Mouse (Mus musculus): ENCODE results near the gene Ttc9b.
"Not testable (repeated sequence)": the region's sequence is repeated elsewhere in the genome, so short reads cannot be mapped to it uniquely, and the experiment has no call there.

Ttc9b gene

DNA sequence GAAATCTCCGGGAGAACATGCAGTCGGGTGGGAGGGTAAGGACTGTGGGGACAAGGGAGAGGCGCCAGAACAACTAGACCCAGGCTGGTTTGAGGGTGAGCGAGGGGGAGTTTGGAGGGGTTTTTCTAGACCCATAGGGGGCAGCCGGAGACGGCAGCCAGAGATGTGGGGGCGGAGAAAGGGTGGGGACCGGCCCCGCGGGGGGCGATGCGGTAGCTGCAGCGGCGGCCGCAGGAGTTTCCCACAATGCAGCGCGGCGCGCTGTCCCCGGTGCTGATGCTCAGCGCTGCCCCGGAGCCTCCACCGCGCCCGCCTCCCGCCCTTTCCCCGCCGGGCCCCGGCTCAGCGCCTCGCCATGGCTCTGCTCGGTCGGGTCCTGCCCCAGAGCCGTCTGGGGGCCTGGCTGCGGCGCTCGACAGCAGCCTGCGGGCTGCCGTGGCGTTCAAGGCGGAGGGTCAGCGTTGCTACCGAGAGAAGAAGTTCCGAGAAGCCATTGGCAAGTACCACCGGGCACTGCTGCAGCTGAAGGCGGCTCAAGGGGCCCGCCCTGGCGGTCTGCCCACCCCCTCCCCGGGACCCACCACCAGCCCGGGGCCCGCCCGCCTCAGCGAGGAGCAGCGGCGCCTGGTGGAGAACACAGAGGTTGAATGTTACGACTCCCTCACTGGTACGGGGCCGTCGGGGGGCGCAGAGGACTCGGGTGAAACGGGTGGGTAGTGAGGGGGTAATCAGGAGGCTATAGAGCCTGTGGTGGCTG lies at the start of gene Ttc9b:
Gene Ttc9b (plus strand): TSS at position 235 of the 757 bp plus-strand sequence.
- DNase-seq (ENCODE audit: low spot score in 2 of 2), result peak; percentile 39 to 66

GRCm38 (mm10) chr7:27604661-27605348 lies 48.9 kb upstream of the Ttc9b start:
- DNase-seq (ENCODE audit: low spot score in 2 of 2), result no peak

DNA sequence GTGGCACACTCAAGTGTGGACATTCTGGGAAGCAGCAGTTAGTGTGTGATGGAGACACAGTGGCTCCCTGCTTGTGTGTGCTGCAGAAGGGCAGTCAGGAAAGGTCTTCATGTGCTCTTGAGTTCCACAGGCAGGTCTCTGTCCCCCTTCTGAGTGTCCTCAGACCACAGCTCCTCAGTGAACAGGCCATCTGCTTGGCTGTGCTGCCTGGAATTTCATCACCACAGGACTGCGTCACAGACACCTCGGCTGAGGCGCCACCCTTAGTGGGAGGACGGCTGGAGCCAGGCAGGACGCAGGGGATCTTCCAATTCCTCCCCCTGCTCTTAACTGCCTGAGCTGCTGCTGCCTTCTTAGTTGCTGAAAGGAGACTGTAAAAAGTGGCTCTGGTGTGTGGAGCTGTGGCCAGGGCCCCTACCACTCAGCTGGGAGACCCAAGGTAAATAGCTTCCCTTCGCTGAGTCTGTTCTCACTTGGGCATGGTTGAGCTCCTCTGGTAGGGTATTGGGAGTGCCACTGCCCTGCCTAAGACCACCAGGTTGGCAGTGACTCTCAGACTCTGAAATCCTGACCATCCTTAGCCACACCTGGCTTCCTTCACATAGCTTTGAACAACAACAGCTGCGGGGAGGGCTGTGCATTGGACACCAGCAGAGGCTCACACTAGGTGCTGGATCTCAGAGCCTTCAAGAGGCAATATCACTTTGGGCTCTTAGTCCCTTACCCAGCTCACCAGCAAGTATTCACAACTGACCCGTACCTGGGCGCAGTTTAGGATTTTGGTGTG lies 48.0 kb upstream of the Ttc9b start:
- DNase-seq (ENCODE audit: low spot score in 2 of 2), result no peak

GRCm38 (mm10) chr7:27606481-27607254 lies 47.0 kb upstream of the Ttc9b start:
- no peak for DNase-seq (ENCODE audit: low spot score in 2 of 2)

- DNase-seq (ENCODE audit: low spot score in 2 of 2), result no peak
Observed at GRCm38 (mm10) chr7:27607580-27607979, 46.1 kb upstream of the Ttc9b start.

DNA sequence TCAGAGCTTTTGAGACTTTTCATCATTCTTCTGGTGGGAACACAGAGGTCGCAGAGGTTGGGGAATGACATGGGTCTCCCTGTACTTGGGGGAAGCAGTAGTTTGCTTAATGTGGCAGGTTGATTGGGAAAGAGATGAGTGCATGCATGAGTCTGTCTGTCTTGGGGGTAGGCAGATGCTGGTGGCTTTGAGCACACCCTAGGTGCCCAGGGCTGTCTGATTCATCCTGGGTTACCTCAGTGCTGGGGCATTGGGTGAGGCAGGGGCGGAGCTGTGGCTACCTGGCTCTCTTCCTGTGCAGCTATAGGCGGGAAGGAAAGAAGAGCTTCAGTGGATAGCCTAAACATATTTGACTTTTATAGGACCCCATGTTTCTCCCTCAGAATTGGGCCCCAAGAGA lies 45.6 kb upstream of the Ttc9b start:
- no peak for DNase-seq (ENCODE audit: low spot score in 2 of 2)

DNA sequence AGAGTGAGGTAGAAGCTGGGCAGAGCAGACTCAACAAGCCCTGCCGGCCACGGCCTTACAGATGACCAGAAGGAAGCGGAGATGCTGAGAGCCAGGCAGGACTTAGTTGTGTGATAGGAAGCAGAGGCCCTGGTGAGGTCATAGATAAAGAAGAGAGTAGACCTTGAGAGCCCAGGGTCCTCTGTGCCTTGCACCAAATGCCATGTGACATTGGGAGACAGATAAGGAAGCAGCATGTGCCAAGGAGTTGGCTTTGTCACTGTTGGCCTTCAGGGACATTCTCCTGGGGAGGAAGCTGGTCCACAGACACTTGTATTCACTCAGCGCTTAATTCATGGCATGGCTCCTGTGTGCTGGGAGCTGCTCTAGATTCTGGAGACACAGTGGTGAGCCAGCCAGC lies 44.4 kb upstream of the Ttc9b start:
- no peak for DNase-seq (ENCODE audit: low spot score in 2 of 2)

- DNase-seq (ENCODE audit: low spot score in 2 of 2), result no peak
Observed at GRCm38 (mm10) chr7:27609688-27610087, 44.0 kb upstream of the Ttc9b start.

DNA sequence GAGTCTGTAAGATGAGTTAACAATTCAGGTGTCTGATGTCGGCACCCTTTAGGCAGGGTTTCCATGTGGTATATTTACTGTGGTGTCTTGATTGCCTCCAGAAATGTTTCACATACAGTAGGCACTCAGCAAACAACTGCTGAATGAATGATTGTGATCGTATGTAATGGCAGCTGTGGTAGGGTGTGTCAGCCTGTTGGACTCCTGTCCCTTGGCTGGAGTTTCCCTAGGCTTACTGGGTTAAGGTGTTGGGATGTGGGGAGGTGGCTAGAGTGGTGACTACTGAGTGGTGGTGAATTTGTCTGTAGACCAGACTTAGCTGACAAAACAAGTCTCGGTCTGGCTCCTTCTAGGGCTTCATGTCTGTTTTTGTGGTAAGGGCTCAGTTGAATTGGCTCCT lies 43.3 kb upstream of the Ttc9b start:
- no peak for DNase-seq (ENCODE audit: low spot score in 2 of 2)

DNA sequence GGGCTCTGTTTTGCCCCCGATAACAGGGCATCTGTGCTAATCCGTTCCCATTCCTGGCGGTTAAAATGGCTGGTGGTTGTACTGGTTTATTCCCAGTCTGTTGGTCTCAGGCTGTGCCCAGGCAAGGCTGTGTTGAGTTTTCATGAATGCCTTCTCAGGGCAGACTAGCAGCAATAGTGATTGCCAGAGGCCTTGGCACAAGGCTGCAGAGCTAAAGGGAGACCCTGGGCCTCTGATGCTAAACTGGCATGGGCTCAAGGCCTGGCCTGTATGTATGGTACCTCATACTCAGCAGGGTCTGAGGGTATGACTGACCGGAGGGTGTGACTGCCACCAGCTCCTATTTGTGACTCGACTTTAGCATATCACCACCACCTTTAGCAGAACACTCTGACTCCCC lies 42.8 kb upstream of the Ttc9b start:
- no peak for DNase-seq (ENCODE audit: low spot score in 2 of 2)

GRCm38 (mm10) chr7:27612940-27613339 lies 40.8 kb upstream of the Ttc9b start:
- no peak for DNase-seq (ENCODE audit: low spot score in 2 of 2)

DNA sequence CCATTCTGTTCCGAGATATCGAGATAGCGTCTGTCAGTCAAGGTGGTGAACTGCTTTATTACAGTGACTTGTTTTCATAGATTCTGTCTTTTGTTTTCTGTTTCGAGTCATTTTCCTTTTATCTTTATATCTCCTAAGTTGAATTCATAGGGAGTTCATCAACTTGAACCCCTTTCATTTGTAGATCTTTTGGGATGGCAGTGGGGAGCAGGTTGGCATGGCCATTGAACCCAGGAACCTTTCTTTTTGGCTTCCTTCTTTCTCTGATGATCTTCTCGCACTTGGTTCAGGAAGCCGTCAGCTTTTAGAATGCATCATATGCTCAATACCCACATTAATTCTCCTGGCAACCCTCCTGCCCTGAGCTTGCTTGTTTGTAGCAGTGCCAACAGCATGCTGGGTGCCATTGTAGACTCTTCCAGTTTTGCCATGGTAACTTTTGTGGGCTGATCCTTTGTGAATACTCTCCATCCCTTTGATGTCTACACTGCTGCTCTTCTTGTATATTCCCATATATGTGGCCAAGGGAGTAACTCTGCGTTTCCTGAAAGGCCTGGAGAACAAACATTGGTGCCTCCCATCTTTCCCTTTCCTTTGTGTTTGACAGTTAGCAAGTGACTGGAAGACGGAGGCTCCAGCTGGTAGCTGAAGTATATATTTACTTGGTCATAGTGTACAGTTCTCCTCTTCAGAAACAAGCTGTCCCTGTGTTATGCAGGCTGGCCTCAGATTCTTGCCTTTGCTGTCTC lies 39.8 kb upstream of the Ttc9b start:
- DNase-seq (ENCODE audit: low spot score in 2 of 2), result no peak

DNA sequence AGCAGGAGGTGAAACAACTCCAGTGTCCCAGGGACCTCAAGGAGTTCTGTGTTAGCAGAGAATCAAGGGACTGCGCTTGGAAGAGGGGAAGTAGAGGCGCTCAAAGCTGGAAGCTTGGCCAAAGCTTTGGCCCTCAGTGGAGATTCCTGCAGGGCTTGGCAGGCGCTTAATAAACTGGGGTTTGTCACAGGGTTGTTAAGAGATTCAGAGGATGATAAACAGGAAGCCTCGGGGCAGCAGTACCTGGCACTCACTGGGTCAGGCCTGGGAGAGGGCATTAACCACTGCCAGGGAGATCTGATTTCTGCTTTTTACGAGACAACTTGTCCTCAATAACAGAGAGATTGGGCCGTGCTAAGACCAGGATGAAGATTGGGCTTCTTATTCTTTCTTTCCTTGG lies 32.7 kb upstream of the Ttc9b start:
- no peak for DNase-seq (ENCODE audit: low spot score in 2 of 2)

DNA sequence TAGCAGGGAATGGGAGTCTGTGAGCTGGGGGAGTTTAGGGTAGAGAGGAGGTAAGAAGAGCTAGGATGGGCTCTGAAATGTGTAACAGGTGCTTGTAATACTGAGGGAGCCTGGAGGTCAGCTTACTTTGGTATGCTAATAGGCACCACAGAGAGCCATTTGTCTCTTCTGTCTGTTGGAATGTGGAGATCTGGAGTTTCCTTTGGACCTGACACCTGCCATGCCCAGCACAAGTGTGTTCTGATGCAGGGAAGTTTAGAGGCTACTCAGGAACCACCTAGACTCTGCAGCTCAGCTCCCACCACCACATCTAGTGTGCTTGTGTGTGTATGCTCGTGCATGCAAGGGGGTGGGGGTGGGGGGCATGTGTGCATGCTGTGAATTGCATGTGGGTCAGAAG lies 31.5 kb upstream of the Ttc9b start:
- no peak for DNase-seq (ENCODE audit: low spot score in 2 of 2)

GRCm38 (mm10) chr7:27624967-27625366 lies 28.7 kb upstream of the Ttc9b start:
- no peak for DNase-seq (ENCODE audit: low spot score in 2 of 2)

DNA sequence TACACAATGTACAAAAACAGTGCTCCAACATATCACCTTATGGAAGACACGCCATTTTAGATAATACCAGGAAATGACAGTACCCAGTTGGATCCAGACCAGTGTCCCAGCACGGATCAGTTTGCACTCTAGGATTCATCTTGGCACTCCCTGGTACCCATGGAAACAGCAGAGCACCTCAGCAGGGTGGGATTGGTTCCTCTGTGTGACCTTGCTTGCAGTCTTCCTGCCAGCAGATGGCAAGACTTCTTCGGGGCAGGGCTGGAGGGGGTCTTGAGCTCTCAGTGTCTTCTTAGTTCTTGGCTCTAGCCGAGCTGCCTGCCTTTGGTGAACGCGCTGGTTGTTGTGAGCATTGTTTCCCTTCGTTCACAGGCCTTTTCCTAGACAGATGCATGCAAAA lies 26.0 kb upstream of the Ttc9b start:
- DNase-seq (ENCODE audit: low spot score in 2 of 2), result no peak

DNA sequence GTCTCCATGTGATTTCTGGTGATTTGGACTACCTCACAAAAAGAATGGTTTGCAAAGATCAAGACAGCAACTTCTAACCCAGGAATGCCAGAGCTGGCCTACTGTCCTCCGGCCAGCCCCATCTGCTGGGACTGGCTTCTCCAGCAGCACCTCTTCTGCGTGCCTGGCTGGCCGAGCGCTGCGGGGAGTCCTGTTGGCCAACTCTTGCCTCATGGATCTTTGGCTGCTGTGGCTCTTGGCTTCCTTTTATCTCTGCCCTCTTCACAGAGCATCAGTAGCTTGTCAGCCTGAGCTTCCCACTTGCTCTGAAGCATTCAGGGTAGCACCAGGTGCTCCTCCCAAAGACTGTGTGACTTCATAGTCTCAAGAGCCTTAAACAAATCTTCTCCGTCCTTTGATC lies 25.5 kb upstream of the Ttc9b start:
- no peak for DNase-seq (ENCODE audit: low spot score in 2 of 2)

DNA sequence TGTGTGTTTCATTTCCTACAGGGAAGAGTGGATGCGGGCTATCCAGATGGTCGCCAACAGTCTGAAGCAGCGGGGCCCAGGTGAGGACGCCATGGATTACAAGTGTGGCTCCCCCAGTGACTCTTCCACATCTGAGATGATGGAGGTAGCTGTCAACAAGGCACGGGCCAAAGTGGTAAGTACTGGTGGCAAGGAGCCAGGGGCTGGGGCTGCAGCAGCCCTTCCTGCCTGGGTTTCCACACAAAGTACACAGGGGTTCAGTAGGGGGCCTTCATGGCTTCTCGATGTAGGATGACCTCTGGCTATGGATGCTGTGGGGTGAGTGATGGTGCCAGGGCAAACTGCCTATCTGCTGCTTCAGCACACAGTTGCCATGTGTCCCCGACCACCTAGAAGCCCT lies 24.9 kb upstream of the Ttc9b start:
- DNase-seq (ENCODE audit: low spot score in 2 of 2), result not testable (repeated sequence)

DNA sequence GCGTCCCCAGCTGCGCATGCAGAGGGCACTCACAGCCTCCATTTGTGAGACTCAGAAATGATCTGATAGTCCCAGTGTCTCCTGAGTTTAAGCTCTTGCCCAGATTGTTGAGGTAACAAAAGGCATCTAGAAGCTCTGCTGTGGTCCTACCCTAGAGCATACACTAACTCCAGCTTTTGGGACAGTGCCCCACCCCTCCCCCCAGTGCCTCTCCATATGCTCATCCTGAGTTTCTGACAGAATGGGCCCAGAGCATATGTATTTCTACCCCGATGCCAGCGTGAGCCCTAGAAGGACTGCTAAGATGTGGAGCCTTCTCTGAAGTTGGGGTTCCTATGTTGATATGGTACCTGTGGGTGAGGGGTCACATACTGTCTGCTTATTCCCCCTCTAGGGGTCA lies 22.3 kb upstream of the Ttc9b start:
- DNase-seq (ENCODE audit: low spot score in 2 of 2), result no peak

DNA sequence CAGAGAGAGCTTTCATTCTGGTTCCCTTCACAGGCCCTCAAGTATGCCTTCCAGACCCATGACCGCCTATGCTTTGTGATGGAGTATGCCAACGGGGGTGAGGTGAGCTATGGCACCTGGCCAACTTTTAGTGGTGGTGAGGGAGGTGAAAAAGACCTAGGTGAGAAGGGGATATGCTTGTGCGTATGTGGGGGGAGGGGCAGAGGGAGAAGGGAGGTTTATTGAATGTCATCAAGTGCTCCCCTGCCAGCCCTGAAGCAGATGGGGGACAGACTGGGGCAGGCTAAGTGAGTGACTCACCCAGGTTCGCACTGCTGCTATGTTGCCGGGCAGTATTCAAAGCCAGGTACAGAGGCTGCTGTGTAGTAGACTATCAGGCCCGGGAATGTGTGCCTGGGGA lies 20.5 kb upstream of the Ttc9b start:
- no peak for DNase-seq (ENCODE audit: low spot score in 2 of 2)

DNA sequence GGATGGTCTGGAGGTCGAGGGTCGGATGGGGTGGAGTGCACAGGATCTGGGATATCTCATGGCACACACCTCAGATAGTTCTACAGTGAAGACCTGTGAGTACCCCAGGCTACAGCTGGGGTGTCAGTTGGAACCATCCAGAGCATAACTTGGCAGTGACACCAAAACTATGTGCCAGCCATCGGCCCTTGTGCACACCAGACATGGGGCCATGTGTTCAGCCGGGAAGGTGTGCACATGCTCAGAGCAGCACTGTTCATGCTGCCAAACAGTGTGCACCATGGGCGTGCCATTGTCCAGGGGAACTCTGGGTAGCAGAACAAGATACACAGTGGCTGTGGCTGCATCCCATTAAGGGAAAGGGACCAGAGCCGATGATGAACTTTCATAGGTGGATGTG lies 19.0 kb upstream of the Ttc9b start:
- DNase-seq (ENCODE audit: low spot score in 2 of 2), result no peak
